Mouse (Mus musculus): ENCODE measurements around the gene Pars2. TPM values are rescaled to one million over a fixed set of nuclear protein-coding genes. Genes with fewer than 3 reads are reported as not detected.

The Pars2 gene
- polyA plus RNA-seq, 2 experiments = 14.0 to 14.6 TPM

GRCm38 (mm10) chr4:106633281-106634085 is 17.4 kb upstream of the Pars2 start:
- 17% methylated on average over 8 of the region's 8 CpGs for WGBS
- Histone ChIP-seq H3K9ac (ENCODE audit: low read depth, low read length, severe bottlenecking) (peak overlapping the region; percentile 31; the same call in 1 of the 2 replicates), H3K27ac (replicated peaks; ENCODE audit: low read depth, low read length) (peak overlapping the region; percentile 78), H3K36me3 (ENCODE audit: control insufficient read depth, insufficient read depth, low read length) (no peaks in the 10 kb centered on the region), H3K4me2 (replicated peaks; ENCODE audit: low read depth, low read length, severe bottlenecking) (peak overlapping the region; percentile 21; the same call in 1 of the 2 replicates), H3K4me1 (ENCODE audit: control insufficient read depth, insufficient read depth, low read length) (peaks cover 25% of the 10 kb centered on the region), H3K9me3 (ENCODE audit: control insufficient read depth, low read length) (no peaks in the 10 kb centered on the region), H3K4me3 (replicated peaks; ENCODE audit: low read length) (no peak overlapping the region), H3K27me3 (ENCODE audit: control insufficient read depth, insufficient read depth, low read length) (no peaks in the 10 kb centered on the region; the same call in 1 of the 2 replicates)
- peak; percentile 44 for DNase-seq (ENCODE audit: low spot score)
- no peak for TF ChIP-seq POLR2A (IDR thresholded peaks at IDR 0.05; ENCODE audit: borderline replicate concordance, extremely low read depth, insufficient read depth, insufficient read length)
- ATAC-seq (ENCODE audit: low FRiP score, low read depth) = peak; percentile 58; the same call in 1 of the 2 replicates

DNA sequence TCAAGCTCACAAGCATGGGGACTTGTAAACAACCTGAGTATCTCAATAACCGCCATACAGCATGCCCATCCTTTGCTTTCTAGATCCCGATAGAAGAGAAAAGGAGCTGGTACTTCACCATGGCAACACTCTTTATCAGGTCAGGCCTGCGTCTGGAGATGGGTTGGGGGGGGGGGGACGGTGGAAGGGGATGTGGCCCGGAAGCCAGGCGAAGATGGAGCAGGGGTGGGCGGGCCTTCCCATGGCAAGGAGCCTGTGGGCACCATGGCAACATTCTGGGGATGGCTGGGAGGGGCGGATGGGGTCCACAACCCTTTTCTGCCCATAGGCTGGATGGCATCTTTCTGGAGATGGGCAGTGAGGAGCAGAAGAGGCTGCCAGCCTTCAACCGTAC is 16.8 kb upstream of the Pars2 start:
- Histone ChIP-seq H3K9ac (ENCODE audit: low read depth, low read length, severe bottlenecking) (no peak overlapping the region), H3K4me1 (ENCODE audit: control insufficient read depth, insufficient read depth, low read length) (peaks cover 25% of the 10 kb centered on the region), H3K4me3 (replicated peaks; ENCODE audit: low read length) (no peak overlapping the region), H3K4me2 (replicated peaks; ENCODE audit: low read depth, low read length, severe bottlenecking) (no peak overlapping the region), H3K27ac (replicated peaks; ENCODE audit: low read depth, low read length) (peak overlapping the region; percentile 78), H3K36me3 (ENCODE audit: control insufficient read depth, insufficient read depth, low read length) (no peaks in the 10 kb centered on the region), H3K9me3 (ENCODE audit: control insufficient read depth, low read length) (no peaks in the 10 kb centered on the region), H3K27me3 (ENCODE audit: control insufficient read depth, insufficient read depth, low read length) (no peaks in the 10 kb centered on the region; the same call in 1 of the 2 replicates)
- TF ChIP-seq POLR2A (IDR thresholded peaks at IDR 0.05; ENCODE audit: borderline replicate concordance, extremely low read depth, insufficient read depth, insufficient read length) = no peak
- ATAC-seq (ENCODE audit: low FRiP score, low read depth) = no peak
- no peak for DNase-seq (ENCODE audit: low spot score)
- 55% methylated on average over 8 of the region's 9 CpGs for WGBS

GRCm38 (mm10) chr4:106643483-106644217 is 7.2 kb upstream of the Pars2 start:
- Histone ChIP-seq H3K4me2 (replicated peaks; ENCODE audit: low read depth, low read length, severe bottlenecking) (peak overlapping the region; percentile 28), H3K36me3 (ENCODE audit: control insufficient read depth, insufficient read depth, low read length) (no peaks in the 10 kb centered on the region), H3K27me3 (ENCODE audit: control insufficient read depth, insufficient read depth, low read length) (no peaks in the 10 kb centered on the region), H3K27ac (replicated peaks; ENCODE audit: low read depth, low read length) (peak overlapping the region; percentile 67), H3K9me3 (ENCODE audit: control insufficient read depth, low read length) (0 out of 2 replicates have a peak, but pooled peaks cover 4% of the 10 kb centered on the region), H3K4me3 (replicated peaks; ENCODE audit: low read length) (no peak overlapping the region), H3K4me1 (ENCODE audit: control insufficient read depth, insufficient read depth, low read length) (peaks cover 15% of the 10 kb centered on the region), H3K9ac (ENCODE audit: low read depth, low read length, severe bottlenecking) (no peak overlapping the region)
- DNase-seq (ENCODE audit: low spot score) = peak; percentile 7
- no peak for TF ChIP-seq POLR2A (IDR thresholded peaks at IDR 0.05; ENCODE audit: borderline replicate concordance, extremely low read depth, insufficient read depth, insufficient read length)
- peak; percentile 37 for ATAC-seq (ENCODE audit: low FRiP score, low read depth)
- WGBS = 8% methylated on average over 8 of the region's 8 CpGs

DNA sequence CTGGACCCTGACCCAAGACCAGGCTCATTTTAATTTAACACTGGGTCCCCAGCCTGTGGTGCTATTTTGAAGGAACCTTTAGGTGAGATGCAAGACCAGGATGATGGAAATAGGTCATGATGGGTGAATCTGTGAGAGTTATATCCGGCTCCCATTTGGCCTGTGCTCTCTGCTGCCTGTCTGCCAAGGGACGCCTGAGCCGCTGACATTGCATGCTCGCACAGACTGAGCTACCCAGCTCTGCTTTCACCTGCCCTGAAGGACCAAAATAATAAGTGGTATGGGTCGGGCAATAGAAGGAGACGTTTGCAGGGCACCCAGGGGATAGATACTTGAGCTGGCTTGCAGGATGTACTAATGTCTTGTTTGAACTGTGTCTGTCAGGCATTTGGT is 6.7 kb upstream of the Pars2 start:
- DNase-seq (ENCODE audit: low spot score) (no peak), ATAC-seq (ENCODE audit: low FRiP score, low read depth) (no peak)
- Histone ChIP-seq H3K27me3 (ENCODE audit: control insufficient read depth, insufficient read depth, low read length) (no peaks in the 10 kb centered on the region), H3K4me2 (replicated peaks; ENCODE audit: low read depth, low read length, severe bottlenecking) (peak overlapping the region; percentile 28; the same call in 1 of the 2 replicates), H3K9me3 (ENCODE audit: control insufficient read depth, low read length) (0 out of 2 replicates have a peak, but pooled peaks cover 4% of the 10 kb centered on the region), H3K9ac (ENCODE audit: low read depth, low read length, severe bottlenecking) (no peak overlapping the region), H3K4me1 (ENCODE audit: control insufficient read depth, insufficient read depth, low read length) (peaks cover 15% of the 10 kb centered on the region), H3K27ac (replicated peaks; ENCODE audit: low read depth, low read length) (peak overlapping the region; percentile 67), H3K4me3 (replicated peaks; ENCODE audit: low read length) (no peak overlapping the region), H3K36me3 (ENCODE audit: control insufficient read depth, insufficient read depth, low read length) (no peaks in the 10 kb centered on the region)
- no peak for TF ChIP-seq POLR2A (IDR thresholded peaks at IDR 0.05; ENCODE audit: borderline replicate concordance, extremely low read depth, insufficient read depth, insufficient read length)
- WGBS = 51% methylated on average over 6 of the region's 6 CpGs

- no peaks in the 10 kb centered on the region for H3K9me3 ChIP-seq (ENCODE audit: control insufficient read depth, low read length)
- 72% methylated on average over 5 of the region's 5 CpGs for WGBS
- H3K27ac ChIP-seq (replicated peaks; ENCODE audit: low read depth, low read length) = no peak overlapping the region
- H3K27me3 ChIP-seq (ENCODE audit: control insufficient read depth, insufficient read depth, low read length) = no peaks in the 10 kb centered on the region
- DNase-seq (ENCODE audit: low spot score) (no peak), ATAC-seq (ENCODE audit: low FRiP score, low read depth) (no peak)
- H3K9ac ChIP-seq (ENCODE audit: low read depth, low read length, severe bottlenecking) = no peak overlapping the region
- H3K4me1 ChIP-seq (ENCODE audit: control insufficient read depth, insufficient read depth, low read length) = peaks cover 15% of the 10 kb centered on the region
- H3K36me3 ChIP-seq (ENCODE audit: control insufficient read depth, insufficient read depth, low read length) = no peaks in the 10 kb centered on the region
- no peak overlapping the region for H3K4me2 ChIP-seq (replicated peaks; ENCODE audit: low read depth, low read length, severe bottlenecking)
- no peak overlapping the region for H3K4me3 ChIP-seq (replicated peaks; ENCODE audit: low read length)
- TF ChIP-seq POLR2A (IDR thresholded peaks at IDR 0.05; ENCODE audit: borderline replicate concordance, extremely low read depth, insufficient read depth, insufficient read length) = no peak
These were observed 5.1 kb upstream of the Pars2 start for GRCm38 (mm10) chr4:106645797-106646196.
